Mouse (Mus musculus) megakaryocyte, embryonic 14.5 days (primary cell): ENCODE results near the gene Anapc16.

Experiments
- FLI1 ChIP-seq: IDR thresholded peaks from 2 replicates; pipeline ENCODE4 v1.6.1; 2012; ENCODE audit warnings: low read length, inconsistent platforms, mixed read lengths
- GATA1 ChIP-seq: IDR thresholded peaks from 3 replicates; pipeline ENCODE4 v1.6.1; 2012; ENCODE audit warnings: mixed read lengths, low read length, inconsistent platforms, borderline replicate concordance

GRCm38 (mm10) chr10:59950716-59951191, 52.2 kb downstream of the Anapc16 start:
- TF ChIP-seq GATA1 (no peak), FLI1 (no peak)
